Mouse (Mus musculus): Measurements from ENCODE around the gene Mup21.
A peak's percentile ranks its signal among the peaks of the same experiment; 100 is the strongest.
"Not testable (repeated sequence)": the region's sequence is repeated elsewhere in the genome, so short reads cannot be mapped to it uniquely, and the experiment has no call there.

Mup21 gene

GRCm38 (mm10) chr4:62150811-62151210 lies at the start of gene Mup21:
Gene Mup21 (minus strand): TSS chr4:62150863.
- H3K4me3 ChIP-seq (replicated peaks; ENCODE audit: low read length): no peak within 1 kb of the TSS
- no peaks in the 10 kb centered on the region for H3K4me1 ChIP-seq (replicated peaks; ENCODE audit: low read depth, low read length)
- TF ChIP-seq NANOG (IDR thresholded peaks at IDR 0.05; ENCODE audit: borderline replicate concordance, low read length) (no peak), CTCF (conservative IDR thresholded peaks at IDR 0.05; ENCODE audit: low read length) (no peak)

DNA sequence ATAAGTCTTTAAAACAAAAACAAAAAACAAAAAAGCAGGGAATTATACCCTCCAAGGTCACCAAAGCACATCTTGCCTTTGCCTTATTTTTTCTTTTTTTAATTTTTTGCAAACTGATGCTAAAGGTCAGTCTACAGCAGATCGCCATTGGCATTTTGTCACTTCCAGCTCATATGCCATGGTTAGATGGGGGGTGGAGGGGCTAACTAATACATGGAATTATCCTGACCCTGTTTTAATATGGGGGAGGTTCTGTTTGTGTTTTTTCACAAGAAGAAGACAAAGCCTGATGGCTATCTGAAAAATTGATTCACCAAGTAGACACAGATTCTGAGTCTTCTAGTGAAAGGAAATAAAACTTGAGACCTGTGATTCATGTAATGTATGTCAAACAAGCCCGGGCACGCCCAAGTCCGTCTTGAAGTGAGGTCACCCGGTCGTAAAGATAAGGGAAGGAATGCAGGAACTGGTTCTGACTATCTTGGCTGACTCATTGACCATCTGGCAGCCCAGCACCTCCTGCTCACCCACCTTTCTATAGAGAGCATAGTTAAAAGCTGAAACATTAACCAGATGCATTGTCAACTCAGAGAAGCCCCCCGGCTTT lies 49.4 kb upstream of the Mup21 start:
- Histone ChIP-seq H3K9me3 (ENCODE audit: low read length) (peaks cover 30% of the 10 kb centered on the region), H3K36me3 (ENCODE audit: insufficient read depth, low read length) (peaks cover 48% of the 10 kb centered on the region), H3K4me1 (replicated peaks; ENCODE audit: low read depth, low read length) (no peaks in the 10 kb centered on the region), H3K4me3 (replicated peaks; ENCODE audit: low read length) (no peak overlapping the region), H3K27me3 (ENCODE audit: insufficient read depth, low read length) (no peaks in the 10 kb centered on the region)
- TF ChIP-seq CTCF (conservative IDR thresholded peaks at IDR 0.05; ENCODE audit: low read length) (no peak), NANOG (IDR thresholded peaks at IDR 0.05; ENCODE audit: borderline replicate concordance, low read length) (no peak), POU5F1 (IDR thresholded peaks at IDR 0.05; ENCODE audit: borderline replicate concordance, low read length) (no peak)

More at GRCm38 (mm10) chr4:62150811-62151210, at the start of gene Mup21:
- Histone ChIP-seq H3K27me3 (ENCODE audit: insufficient read depth, low read length) (no peaks in the 10 kb centered on the region), H3K36me3 (ENCODE audit: insufficient read depth, low read length) (no peaks in the 10 kb centered on the region), H3K9me3 (ENCODE audit: low read length) (peaks cover 20% of the 10 kb centered on the region)

DNA sequence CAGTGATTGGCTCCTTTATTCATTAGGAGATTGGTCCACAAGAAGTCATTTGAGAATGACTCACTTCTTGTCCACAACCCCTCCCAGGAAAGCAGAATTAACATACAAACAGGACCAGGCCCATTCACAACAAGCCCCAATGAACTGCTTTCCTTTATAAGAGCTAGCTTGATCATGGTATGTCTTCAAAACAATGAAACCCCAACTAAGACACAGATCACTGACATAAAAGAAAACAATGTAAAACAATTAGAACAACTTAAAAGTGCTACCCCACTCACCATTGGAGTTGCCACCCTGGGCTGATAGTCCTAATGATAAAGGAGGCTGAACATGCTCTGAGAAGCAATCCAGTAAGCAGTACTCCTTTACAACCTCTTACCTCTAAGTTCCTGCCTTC lies 38.1 kb upstream of the Mup21 start:
- Histone ChIP-seq H3K27me3 (ENCODE audit: insufficient read depth, low read length) (no peaks in the 10 kb centered on the region), H3K4me3 (replicated peaks; ENCODE audit: low read length) (no peak overlapping the region), H3K9me3 (ENCODE audit: low read length) (peaks cover 40% of the 10 kb centered on the region), H3K36me3 (ENCODE audit: insufficient read depth, low read length) (peaks cover 33% of the 10 kb centered on the region), H3K4me1 (replicated peaks; ENCODE audit: low read depth, low read length) (no peaks in the 10 kb centered on the region)
- TF ChIP-seq CTCF (conservative IDR thresholded peaks at IDR 0.05; ENCODE audit: low read length) (no peak), NANOG (IDR thresholded peaks at IDR 0.05; ENCODE audit: borderline replicate concordance, low read length) (peak; percentile 92)

DNA sequence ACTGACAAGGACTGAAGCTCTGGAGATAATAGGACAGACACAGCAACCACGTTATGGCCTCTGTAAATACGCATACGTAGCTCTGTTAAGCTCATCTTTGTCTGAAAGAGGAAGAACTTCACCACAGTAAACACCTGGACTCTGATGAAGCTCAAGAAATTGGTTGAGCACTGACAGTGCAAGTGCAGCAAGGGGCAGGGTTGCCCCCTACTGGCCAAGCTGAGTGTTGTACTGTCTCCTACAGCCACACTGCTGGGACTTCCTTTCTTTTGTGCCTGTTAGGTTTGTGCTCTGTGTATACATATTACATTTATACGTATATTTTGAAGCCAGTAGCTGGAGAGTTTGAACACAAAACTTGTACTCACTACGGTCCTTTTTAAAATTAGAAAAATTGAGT lies 26.6 kb upstream of the Mup21 start:
- no peaks in the 10 kb centered on the region; the same call in 1 of the 2 replicates for H3K27me3 ChIP-seq (ENCODE audit: insufficient read depth, low read length)
- no peaks in the 10 kb centered on the region for H3K9me3 ChIP-seq (ENCODE audit: low read length)
- H3K36me3 ChIP-seq (ENCODE audit: insufficient read depth, low read length): no peaks in the 10 kb centered on the region
- H3K4me3 ChIP-seq (replicated peaks; ENCODE audit: low read length): no peak overlapping the region
- TF ChIP-seq CTCF (conservative IDR thresholded peaks at IDR 0.05; ENCODE audit: low read length): peak; percentile 87
- no peak for TF ChIP-seq POU5F1 (IDR thresholded peaks at IDR 0.05; ENCODE audit: borderline replicate concordance, low read length)
- no peaks in the 10 kb centered on the region for H3K4me1 ChIP-seq (replicated peaks; ENCODE audit: low read depth, low read length)

DNA sequence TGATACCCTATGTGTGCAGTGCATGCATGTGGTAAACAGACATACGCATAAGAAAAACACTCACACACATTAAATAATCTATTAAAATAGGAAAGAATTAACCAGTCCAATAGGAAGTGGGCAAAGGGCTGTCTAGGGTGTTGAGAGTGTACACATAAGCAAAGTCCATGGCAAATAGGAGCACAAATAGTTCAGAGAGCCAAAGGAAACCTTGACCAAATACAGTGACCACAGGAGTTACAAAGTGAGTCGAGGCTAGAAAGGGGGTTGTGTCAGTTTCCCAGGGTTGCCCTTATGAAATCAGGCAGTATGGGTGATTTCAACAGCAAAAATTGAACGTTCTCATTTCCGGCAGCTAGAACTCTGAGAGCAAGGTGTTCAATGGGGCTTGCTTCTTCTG lies 23.8 kb upstream of the Mup21 start:
- H3K4me3 ChIP-seq (replicated peaks; ENCODE audit: low read length): no peak overlapping the region
- no peaks in the 10 kb centered on the region for H3K4me1 ChIP-seq (replicated peaks; ENCODE audit: low read depth, low read length)
- TF ChIP-seq CTCF (conservative IDR thresholded peaks at IDR 0.05; ENCODE audit: low read length): no peak
- no peak for TF ChIP-seq NANOG (IDR thresholded peaks at IDR 0.05; ENCODE audit: borderline replicate concordance, low read length)
- TF ChIP-seq POU5F1 (IDR thresholded peaks at IDR 0.05; ENCODE audit: borderline replicate concordance, low read length): no peak
- no peaks in the 10 kb centered on the region for H3K9me3 ChIP-seq (ENCODE audit: low read length)
- H3K27me3 ChIP-seq (ENCODE audit: insufficient read depth, low read length): no peaks in the 10 kb centered on the region; the same call in 1 of the 2 replicates
- no peaks in the 10 kb centered on the region for H3K36me3 ChIP-seq (ENCODE audit: insufficient read depth, low read length)

DNA sequence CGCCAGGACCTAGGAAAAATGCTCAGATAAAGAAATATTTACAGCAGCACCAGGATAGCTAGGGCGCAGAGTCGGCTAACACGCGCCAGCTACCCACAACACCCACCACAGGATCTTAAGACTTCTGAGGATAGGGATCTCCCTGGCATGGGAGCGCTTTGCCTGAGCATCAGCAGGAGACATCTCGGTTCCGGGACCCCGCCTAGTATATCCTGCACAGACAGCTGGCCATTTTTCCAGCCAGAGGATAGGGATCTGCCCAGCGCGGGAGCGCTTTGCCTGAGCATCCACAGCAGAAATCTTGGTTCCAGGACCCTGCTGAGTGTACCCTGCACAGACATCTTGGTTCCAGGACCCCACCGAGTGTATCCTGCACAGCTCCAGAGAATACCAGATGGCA lies 17.0 kb upstream of the Mup21 start:
- H3K27me3 ChIP-seq (ENCODE audit: insufficient read depth, low read length); H3K4me3 ChIP-seq (replicated peaks; ENCODE audit: low read length); H3K9me3 ChIP-seq (ENCODE audit: low read length); H3K4me1 ChIP-seq (replicated peaks; ENCODE audit: low read depth, low read length); H3K36me3 ChIP-seq (ENCODE audit: insufficient read depth, low read length): not testable (repeated sequence)

DNA sequence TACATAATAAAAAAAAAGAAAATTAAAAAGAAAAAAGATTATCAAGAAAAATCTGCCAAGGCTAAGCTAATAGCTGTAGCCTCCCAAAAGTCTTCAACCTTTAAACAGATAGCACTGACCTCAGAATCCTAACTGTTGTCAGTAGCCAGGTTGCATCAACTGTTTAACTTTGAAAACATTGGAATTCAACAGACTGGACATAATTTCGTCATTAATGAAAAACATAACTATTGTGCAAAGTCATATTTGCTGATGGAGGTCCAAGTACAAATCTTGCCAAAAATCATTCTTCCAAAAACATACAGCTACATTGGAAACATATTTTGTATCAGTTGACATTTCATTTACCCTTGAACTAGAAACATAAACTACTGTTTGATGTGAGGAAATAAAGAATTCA lies 7.7 kb upstream of the Mup21 start:
- TF ChIP-seq POU5F1 (IDR thresholded peaks at IDR 0.05; ENCODE audit: borderline replicate concordance, low read length) (no peak), NANOG (IDR thresholded peaks at IDR 0.05; ENCODE audit: borderline replicate concordance, low read length) (no peak), CTCF (conservative IDR thresholded peaks at IDR 0.05; ENCODE audit: low read length) (no peak)
- Histone ChIP-seq H3K27me3 (ENCODE audit: insufficient read depth, low read length) (no peaks in the 10 kb centered on the region), H3K36me3 (ENCODE audit: insufficient read depth, low read length) (no peaks in the 10 kb centered on the region), H3K9me3 (ENCODE audit: low read length) (no peaks in the 10 kb centered on the region), H3K4me3 (replicated peaks; ENCODE audit: low read length) (no peak overlapping the region), H3K4me1 (replicated peaks; ENCODE audit: low read depth, low read length) (no peaks in the 10 kb centered on the region)

DNA sequence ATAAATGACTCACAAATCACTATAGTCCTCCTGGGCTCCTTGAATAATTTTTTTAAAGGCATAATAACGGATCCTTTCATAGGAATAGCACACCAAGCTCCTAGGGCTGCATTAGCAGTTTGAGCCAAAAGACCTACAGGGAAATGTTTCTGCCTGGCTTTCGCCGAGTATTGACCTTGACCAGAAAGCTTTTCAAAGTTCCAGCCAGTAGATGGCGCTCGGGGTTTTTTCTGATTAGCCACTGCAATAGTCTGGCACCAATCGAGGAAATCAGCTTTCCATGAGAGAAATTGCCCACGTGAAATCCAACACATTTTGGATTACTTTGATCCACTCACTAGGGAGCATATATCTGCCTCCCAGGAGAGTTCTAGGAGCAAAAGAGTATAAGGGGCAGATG lies 17.0 kb downstream of the Mup21 start:
- H3K36me3 ChIP-seq (ENCODE audit: insufficient read depth, low read length): no peaks in the 10 kb centered on the region
- H3K4me3 ChIP-seq (replicated peaks; ENCODE audit: low read length): no peak overlapping the region
- H3K9me3 ChIP-seq (ENCODE audit: low read length): peaks cover 99% of the 10 kb centered on the region
- TF ChIP-seq NANOG (IDR thresholded peaks at IDR 0.05; ENCODE audit: borderline replicate concordance, low read length) (no peak), POU5F1 (IDR thresholded peaks at IDR 0.05; ENCODE audit: borderline replicate concordance, low read length) (no peak), CTCF (conservative IDR thresholded peaks at IDR 0.05; ENCODE audit: low read length) (no peak)
- no peaks in the 10 kb centered on the region for H3K27me3 ChIP-seq (ENCODE audit: insufficient read depth, low read length)
- H3K4me1 ChIP-seq (replicated peaks; ENCODE audit: low read depth, low read length): no peaks in the 10 kb centered on the region

DNA sequence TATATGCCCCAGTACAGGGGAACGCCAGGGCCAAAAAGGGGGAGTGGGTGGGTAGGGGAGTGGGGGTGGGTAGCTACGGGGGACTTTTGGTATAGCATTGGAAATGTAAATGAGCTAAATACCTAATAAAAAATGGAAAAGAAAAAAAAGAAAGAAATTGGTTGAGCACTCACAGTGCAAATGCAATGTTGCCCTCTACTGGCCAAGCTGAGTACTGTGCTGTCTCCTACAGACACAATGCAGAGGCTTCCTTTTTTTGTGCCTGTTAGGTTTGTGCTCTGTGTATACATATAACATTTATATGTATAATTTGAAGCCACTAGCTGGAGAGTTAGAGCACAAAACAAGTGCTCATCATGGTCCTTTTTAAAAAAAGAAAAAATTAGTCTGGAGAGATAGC lies 47.3 kb downstream of the Mup21 start:
- H3K9me3 ChIP-seq (ENCODE audit: low read length): peaks cover 21% of the 10 kb centered on the region
- not testable (repeated sequence) for H3K4me3 ChIP-seq (replicated peaks; ENCODE audit: low read length); H3K27me3 ChIP-seq (ENCODE audit: insufficient read depth, low read length); H3K4me1 ChIP-seq (replicated peaks; ENCODE audit: low read depth, low read length); H3K36me3 ChIP-seq (ENCODE audit: insufficient read depth, low read length)
- peak; percentile 69 for TF ChIP-seq CTCF (conservative IDR thresholded peaks at IDR 0.05; ENCODE audit: low read length)
